Mouse (Mus musculus) embryonic fibroblast, embryonic 13.5 days (primary cell): ENCODE results near the gene Ncam1.

Source experiments
- CTCF ChIP-seq: IDR thresholded peaks from 2 replicates; pipeline ENCODE4 v1.5.1; 2011; ENCODE audit warnings: mild to moderate bottlenecking, control low read depth, low read length, moderate library complexity, borderline replicate concordance; ENCODE audit not compliant: insufficient read depth
- POLR2A ChIP-seq: IDR thresholded peaks from 2 replicates; pipeline ENCODE4 v1.6.1; 2011; ENCODE audit warnings: low read depth, mild to moderate bottlenecking, control low read depth, low read length, moderate library complexity

DNA sequence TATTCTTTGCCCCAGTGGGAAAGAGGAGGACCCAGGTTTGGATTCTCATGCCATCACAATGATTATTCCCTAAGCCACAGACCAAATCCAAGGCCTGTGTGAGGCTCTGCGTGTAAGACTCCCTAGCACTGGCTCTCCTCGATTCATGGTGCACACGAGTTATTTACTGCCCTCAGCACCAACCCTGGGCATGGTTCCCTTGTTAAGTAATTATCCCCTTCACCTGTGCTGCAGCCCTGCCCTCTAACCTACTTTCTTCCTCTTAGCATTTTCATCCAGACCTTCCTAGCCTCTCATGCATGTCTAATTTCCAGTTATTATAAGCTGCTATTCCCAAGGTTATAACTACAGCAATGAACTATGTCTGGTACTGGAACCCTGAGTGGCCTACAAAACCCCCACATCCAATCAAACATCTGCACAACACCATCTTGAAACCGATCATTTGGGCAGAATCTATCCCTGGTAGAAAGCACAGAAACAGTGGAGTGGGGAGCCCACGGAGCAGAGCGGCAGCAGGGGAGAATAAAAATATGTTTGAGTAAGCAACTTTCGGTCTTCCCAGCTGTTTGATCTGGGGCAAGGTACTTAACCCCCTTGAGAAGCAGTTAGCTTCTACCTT lies 116.8 kb downstream of the Ncam1 start:
- no peak for TF ChIP-seq POLR2A
- no peak for TF ChIP-seq CTCF
